Mouse (Mus musculus): Measurements from ENCODE around the gene Hyou1. TPM values are rescaled to one million over a fixed set of nuclear protein-coding genes. Genes with fewer than 3 reads are reported as not detected.
"Not testable (repeated sequence)": the region's sequence is repeated elsewhere in the genome, so short reads cannot be mapped to it uniquely, and the experiment has no call there.

The Hyou1 gene
- polyA plus RNA-seq, 1 experiment from 2014 or later = 16.0 TPM

GRCm38 (mm10) chr9:44353142-44353541 is 26.1 kb upstream of the Hyou1 start:
- no peaks in the 10 kb centered on the region for H3K4me1 ChIP-seq
- ATAC-seq (ENCODE audit: extremely low read depth, insufficient number of reproducible peaks, low FRiP score, low TSS enrichment) = no peak
- H3K9ac ChIP-seq = no peak overlapping the region
- 86% methylated on average over 6 of the region's 6 CpGs for WGBS
- no peak overlapping the region for H3K27ac ChIP-seq (replicated peaks)
- H3K4me2 ChIP-seq = no peak overlapping the region
- H3K9me3 ChIP-seq = no peaks in the 10 kb centered on the region
- peaks cover 99% of the 10 kb centered on the region for H3K36me3 ChIP-seq
- H3K27me3 ChIP-seq (replicated peaks) = no peaks in the 10 kb centered on the region
- no peak overlapping the region for H3K4me3 ChIP-seq

DNA sequence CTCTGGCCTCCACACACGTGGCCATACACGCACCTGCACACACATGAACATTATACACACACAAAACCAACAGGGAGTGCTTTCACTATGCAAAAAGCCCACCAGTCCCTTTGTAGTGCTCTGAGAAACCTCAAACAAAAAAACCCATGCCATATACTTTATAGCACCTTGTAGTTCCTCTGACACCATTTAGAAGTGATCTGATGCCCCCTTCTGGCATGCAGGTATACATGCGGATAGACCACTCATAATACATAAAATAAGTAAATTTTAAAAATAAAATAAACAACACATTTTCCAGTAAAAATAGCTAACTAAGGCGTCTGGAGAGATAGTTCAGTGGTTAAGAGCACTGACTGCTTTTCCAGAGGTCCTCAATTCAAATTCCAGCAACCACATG is 22.1 kb upstream of the Hyou1 start:
- Histone ChIP-seq H3K27ac (replicated peaks) (no peak overlapping the region), H3K9me3 (no peaks in the 10 kb centered on the region), H3K27me3 (replicated peaks) (no peaks in the 10 kb centered on the region), H3K4me3 (no peak overlapping the region), H3K4me1 (peaks cover 7% of the 10 kb centered on the region), H3K9ac (no peak overlapping the region), H3K4me2 (no peak overlapping the region), H3K36me3 (peaks cover 75% of the 10 kb centered on the region)
- 74% methylated on average over 4 of the region's 4 CpGs for WGBS
- no peak for ATAC-seq (ENCODE audit: extremely low read depth, insufficient number of reproducible peaks, low FRiP score, low TSS enrichment)

GRCm38 (mm10) chr9:44361190-44361917 is 17.9 kb upstream of the Hyou1 start, which contains the start of gene Vps11:
Vps11 (minus strand) TSS chr9:44361670.
- no peaks in the 10 kb centered on the region for H3K27me3 ChIP-seq (replicated peaks)
- H3K27ac ChIP-seq (replicated peaks) = peak within 1 kb of the TSS; percentile 84
- H3K36me3 ChIP-seq = peaks cover 34% of the 10 kb centered on the region
- H3K9ac ChIP-seq = peak within 1 kb of the TSS; percentile 94
- peak; percentile 84 for ATAC-seq (ENCODE audit: extremely low read depth, insufficient number of reproducible peaks, low FRiP score, low TSS enrichment)
- H3K4me1 ChIP-seq = peaks cover 7% of the 10 kb centered on the region
- peak within 1 kb of the TSS; percentile 97 for H3K4me3 ChIP-seq
- no peaks in the 10 kb centered on the region for H3K9me3 ChIP-seq
- WGBS = under 1% methylated on average over 44 of the region's 44 CpGs
- peak within 1 kb of the TSS; percentile 76 for H3K4me2 ChIP-seq

- H3K9me3 ChIP-seq; H3K4me1 ChIP-seq; H3K27me3 ChIP-seq (replicated peaks); ATAC-seq (ENCODE audit: extremely low read depth, insufficient number of reproducible peaks, low FRiP score, low TSS enrichment): not testable (repeated sequence)
- WGBS = 37% methylated on average over 4 of the region's 4 CpGs
- H3K9ac ChIP-seq = peak overlapping the region; percentile 94
- peak overlapping the region; percentile 97 for H3K4me3 ChIP-seq
- H3K4me2 ChIP-seq = peak overlapping the region; percentile 76
- peaks cover 28% of the 10 kb centered on the region for H3K36me3 ChIP-seq
- peak overlapping the region; percentile 84 for H3K27ac ChIP-seq (replicated peaks)
These were observed 17.4 kb upstream of the Hyou1 start for GRCm38 (mm10) chr9:44361931-44362330.

GRCm38 (mm10) chr9:44364480-44364879 is 14.8 kb upstream of the Hyou1 start:
- Histone ChIP-seq H3K4me2 (no peak overlapping the region), H3K9ac (no peak overlapping the region), H3K4me3 (no peak overlapping the region), H3K4me1 (peaks cover 7% of the 10 kb centered on the region), H3K36me3 (peaks cover 5% of the 10 kb centered on the region), H3K27ac (replicated peaks) (no peak overlapping the region), H3K9me3 (no peaks in the 10 kb centered on the region), H3K27me3 (replicated peaks) (no peaks in the 10 kb centered on the region)
- WGBS = 60% methylated on average over 3 of the region's 3 CpGs
- no peak for ATAC-seq (ENCODE audit: extremely low read depth, insufficient number of reproducible peaks, low FRiP score, low TSS enrichment)

- Histone ChIP-seq H3K4me1 (peaks cover 7% of the 10 kb centered on the region), H3K9me3 (no peaks in the 10 kb centered on the region), H3K36me3 (no peaks in the 10 kb centered on the region), H3K4me3 (no peak overlapping the region), H3K9ac (no peak overlapping the region), H3K4me2 (no peak overlapping the region), H3K27ac (replicated peaks) (no peak overlapping the region), H3K27me3 (replicated peaks) (no peaks in the 10 kb centered on the region)
- no peak for ATAC-seq (ENCODE audit: extremely low read depth, insufficient number of reproducible peaks, low FRiP score, low TSS enrichment)
These were observed 5.9 kb upstream of the Hyou1 start for GRCm38 (mm10) chr9:44373386-44373785.

- H3K9ac ChIP-seq = no peak overlapping the region
- no peaks in the 10 kb centered on the region for H3K27me3 ChIP-seq (replicated peaks)
- peaks cover 25% of the 10 kb centered on the region for H3K4me1 ChIP-seq
- H3K9me3 ChIP-seq = no peaks in the 10 kb centered on the region
- H3K4me2 ChIP-seq = no peak overlapping the region
- no peak overlapping the region for H3K4me3 ChIP-seq
- H3K27ac ChIP-seq (replicated peaks) = no peak overlapping the region
- peaks cover 6% of the 10 kb centered on the region for H3K36me3 ChIP-seq
- 77% methylated on average over 6 of the region's 6 CpGs for WGBS
- ATAC-seq (ENCODE audit: extremely low read depth, insufficient number of reproducible peaks, low FRiP score, low TSS enrichment) = no peak
These were observed 3.1 kb upstream of the Hyou1 start for GRCm38 (mm10) chr9:44376141-44376540.

DNA sequence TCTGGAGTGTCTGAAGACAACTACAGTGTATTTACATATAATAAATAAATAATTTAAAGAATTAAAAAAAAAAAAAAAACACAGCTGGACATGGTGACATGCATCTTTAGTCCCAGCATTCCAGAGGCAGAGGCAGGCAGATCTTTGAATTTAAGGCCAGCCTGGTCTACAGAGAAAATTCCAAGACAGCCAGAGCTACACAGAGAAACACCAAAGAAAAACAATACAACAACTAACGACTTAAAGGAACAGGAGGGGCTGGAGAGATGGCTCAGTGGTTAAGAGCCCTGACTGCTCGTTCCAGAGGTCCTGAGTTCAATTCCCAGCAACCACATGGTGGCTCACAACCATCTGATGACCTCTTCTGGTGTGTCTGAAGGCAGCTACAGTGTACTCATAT is 2.0 kb upstream of the Hyou1 start:
- H3K4me1 ChIP-seq = peaks cover 26% of the 10 kb centered on the region
- not testable (repeated sequence) for H3K9ac ChIP-seq; H3K4me2 ChIP-seq; H3K27ac ChIP-seq (replicated peaks); ATAC-seq (ENCODE audit: extremely low read depth, insufficient number of reproducible peaks, low FRiP score, low TSS enrichment); H3K4me3 ChIP-seq; H3K9me3 ChIP-seq; H3K27me3 ChIP-seq (replicated peaks)
- peaks cover 18% of the 10 kb centered on the region for H3K36me3 ChIP-seq
- 81% methylated on average over 2 of the region's 2 CpGs for WGBS

- H3K9me3 ChIP-seq = no peaks in the 10 kb centered on the region
- peak overlapping the region; percentile 87 for H3K9ac ChIP-seq
- H3K27me3 ChIP-seq (replicated peaks) = no peaks in the 10 kb centered on the region
- ATAC-seq (ENCODE audit: extremely low read depth, insufficient number of reproducible peaks, low FRiP score, low TSS enrichment) = no peak
- H3K4me2 ChIP-seq = peak overlapping the region; percentile 77
- 76% methylated on average over 5 of the region's 5 CpGs for WGBS
- H3K27ac ChIP-seq (replicated peaks) = peak overlapping the region; percentile 83
- peaks cover 26% of the 10 kb centered on the region for H3K4me1 ChIP-seq
- peaks cover 27% of the 10 kb centered on the region for H3K36me3 ChIP-seq
- peak overlapping the region; percentile 68 for H3K4me3 ChIP-seq
These were observed 1.0 kb upstream of the Hyou1 start for GRCm38 (mm10) chr9:44378153-44378730.

DNA sequence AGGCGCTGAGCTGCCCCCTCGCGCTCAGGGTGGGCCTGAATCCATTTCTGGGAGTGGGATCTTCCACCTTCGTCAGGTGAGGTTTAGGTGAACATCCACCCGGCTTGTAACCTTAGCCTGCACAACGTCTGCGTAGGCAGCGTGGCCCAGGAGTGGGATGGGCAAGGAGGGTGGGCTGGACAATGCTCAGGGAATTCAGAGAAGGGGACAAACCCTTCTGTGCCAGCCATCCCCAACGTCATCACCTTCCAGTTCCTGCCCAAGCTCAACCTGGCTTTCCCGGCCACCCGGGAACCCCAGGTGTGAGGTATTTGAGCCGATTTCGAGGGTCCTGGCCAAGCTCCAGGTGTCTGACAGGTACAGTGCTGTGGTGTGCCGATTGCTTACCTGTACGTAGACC is 572 bp downstream of the Hyou1 start:
- H3K9ac ChIP-seq = peak overlapping the region; percentile 88
- H3K4me3 ChIP-seq = peak overlapping the region; percentile 68
- peaks cover 44% of the 10 kb centered on the region for H3K36me3 ChIP-seq
- peaks cover 26% of the 10 kb centered on the region for H3K4me1 ChIP-seq
- H3K9me3 ChIP-seq = no peaks in the 10 kb centered on the region
- no peak for ATAC-seq (ENCODE audit: extremely low read depth, insufficient number of reproducible peaks, low FRiP score, low TSS enrichment)
- H3K4me2 ChIP-seq = peak overlapping the region; percentile 96
- 4% methylated on average over 15 of the region's 15 CpGs for WGBS
- peak overlapping the region; percentile 80 for H3K27ac ChIP-seq (replicated peaks)
- no peaks in the 10 kb centered on the region for H3K27me3 ChIP-seq (replicated peaks)

GRCm38 (mm10) chr9:44384596-44384995 is 5.3 kb downstream of the Hyou1 start:
- no peak for ATAC-seq (ENCODE audit: extremely low read depth, insufficient number of reproducible peaks, low FRiP score, low TSS enrichment)
- no peaks in the 10 kb centered on the region for H3K9me3 ChIP-seq
- no peak overlapping the region for H3K9ac ChIP-seq
- peaks cover 14% of the 10 kb centered on the region for H3K4me1 ChIP-seq
- H3K27me3 ChIP-seq (replicated peaks) = no peaks in the 10 kb centered on the region
- 90% methylated on average over 13 of the region's 13 CpGs for WGBS
- no peak overlapping the region for H3K4me2 ChIP-seq
- no peak overlapping the region for H3K27ac ChIP-seq (replicated peaks)
- peaks cover 91% of the 10 kb centered on the region for H3K36me3 ChIP-seq
- no peak overlapping the region for H3K4me3 ChIP-seq

GRCm38 (mm10) chr9:44387221-44387620 is 7.9 kb downstream of the Hyou1 start:
- Histone ChIP-seq H3K36me3 (peaks cover 98% of the 10 kb centered on the region), H3K9ac (no peak overlapping the region), H3K27ac (replicated peaks) (no peak overlapping the region), H3K9me3 (no peaks in the 10 kb centered on the region), H3K4me2 (no peak overlapping the region), H3K4me3 (no peak overlapping the region), H3K27me3 (replicated peaks) (no peaks in the 10 kb centered on the region), H3K4me1 (no peaks in the 10 kb centered on the region)
- no peak for ATAC-seq (ENCODE audit: extremely low read depth, insufficient number of reproducible peaks, low FRiP score, low TSS enrichment)
- 71% methylated on average over 3 of the region's 3 CpGs for WGBS

Measured in heart, embryonic 13.5 days (tissue).